Comparison of ENCODE assay signal across 11 mouse cellular contexts in genomic region chr19:12463722-12464035, GRCm38 (mm10). TPM values are rescaled to one million over a fixed set of nuclear protein-coding genes. Genes with fewer than 3 reads are reported as not detected.
DNase-seq lines count a peak whose midpoint lies in the region; ATAC-seq and TF ChIP-seq lines count a peak whose summit lies in the region.
"Had no signal": no experiment of that assay in that cellular context is flagged by ENCODE, and none has a peak within 500 bp of the region (broad histone marks: within the 10 kb centered on the region; RNA-seq: fewer than 3 reads in every experiment).

No protein-coding gene starts in this region.

- no peak overlapping the region; the same call in 1 of the 2 replicates for H3K27ac ChIP-seq in heart, embryonic 11.5 days (ENCODE audit: low read depth, low read length)

- no peak overlapping the region for H3K4me2 ChIP-seq in heart, embryonic 11.5 days

- WGBS in heart, embryonic 11.5 days (ENCODE audit: insufficient replicate concordance), result 19% methylated on average over 1 of the region's 1 CpGs
- 8% methylated on average over 1 of the region's 1 CpGs for WGBS in lung, adult 2 months

- H3K36me3 ChIP-seq in heart, embryonic 11.5 days (ENCODE audit: control insufficient read depth, insufficient read depth, low read length), result no peaks in the 10 kb centered on the region
- H3K36me3 ChIP-seq: G1E had no signal

- no peak overlapping the region for H3K9ac ChIP-seq in heart, embryonic 11.5 days (ENCODE audit: low read depth, low read length)

- H3K4me1 ChIP-seq in heart, embryonic 11.5 days (ENCODE audit: control insufficient read depth, insufficient read depth, low read length), result no peaks in the 10 kb centered on the region
- H3K4me1 ChIP-seq in lung, adult 2 months (ENCODE audit: control insufficient read depth, insufficient read depth, low read length), result peaks cover 3% of the 10 kb centered on the region; the same call in 1 of the 2 replicates

- TF ChIP-seq CTCF in lung, adult 2 months (IDR thresholded peaks at IDR 0.05; ENCODE audit: insufficient read depth, low read length), result no peak

- H3K4me3 ChIP-seq in heart, embryonic 11.5 days (ENCODE audit: low read depth, low read length), result no peak overlapping the region
- no peak overlapping the region for H3K4me3 ChIP-seq in lung, adult 2 months (replicated peaks; ENCODE audit: extremely low read depth, low read depth, low read length)
- H3K4me3 ChIP-seq: erythroblast, embryonic 14.5 days had no signal

- DNase-seq in heart, adult 18-20 months, result peak; percentile 66 to 70
- peak; percentile 55 for DNase-seq in 3134 (ENCODE audit: extremely low read depth, insufficient read length, low spot score)
- DNase-seq in adrenal gland, postnatal 14 days, result peak; percentile 51
- peak; percentile 71 for DNase-seq in lung, adult 2 months
- no peak for DNase-seq in frontal cortex, postnatal 14 days (ENCODE audit: low spot score in 2 of 2)
- no peak for DNase-seq in natural killer cell, adult 2 months (ENCODE audit: low spot score in 2 of 2)

- H3K9me3 ChIP-seq in heart, embryonic 11.5 days (replicated peaks; ENCODE audit: control insufficient read depth, low read length), result no peaks in the 10 kb centered on the region
- H3K9me3 ChIP-seq: G1E had no signal

- ATAC-seq in heart, embryonic 11.5 days (replicated peaks; ENCODE audit: insufficient number of reproducible peaks, low FRiP score, low TSS enrichment), result no peak
- no peak for ATAC-seq in inflammation-experienced regulatory T-cells, adult 6 months

- no peaks in the 10 kb centered on the region for H3K27me3 ChIP-seq in heart, embryonic 11.5 days (ENCODE audit: control insufficient read depth, insufficient read depth, low read length)

- TF ChIP-seq POLR2A in lung, adult 2 months (IDR thresholded peaks at IDR 0.05; ENCODE audit: borderline replicate concordance, extremely low read depth, low read depth, low read length), result no peak

RNA-seq across cellular contexts. Expression of gene Mpeg1, which starts 3.1 kb away (rescaled TPM):
- total RNA-seq in heart, adult 18-20 months (2021), result 1 to 10 TPM; 7.6 to 9.6 TPM
- polyA plus RNA-seq in heart, embryonic 11.5 days (2014; fragmentation: Nextera tagmentation; extraction: Ambion mirVana), result 0.28 and 0.56 TPM in 2 replicates
- total RNA-seq in adrenal gland, postnatal 14 days (2021), result 10.8 and 18.2 TPM in 2 replicates
- 22.2 and 35.3 TPM in 2 replicates for polyA plus RNA-seq in lung, adult 2 months (2012; rRNA removed)
- under 1 TPM in 2 of 3 experiments, not detected in 1; 0.17 to 0.97 TPM for polyA plus RNA-seq in inflammation-experienced regulatory T-cells, adult 6 months (2017; shearing (Covaris generic))
- polyA plus RNA-seq: G1E had no signal

RNA-seq across cellular contexts. Expression of gene Pfpl, which starts 36.0 kb away (rescaled TPM):
- not detected for total RNA-seq in heart, adult 18-20 months (2021)
- not detected in 2 replicates for polyA plus RNA-seq in heart, embryonic 11.5 days (2014; fragmentation: Nextera tagmentation; extraction: Ambion mirVana)
- total RNA-seq in adrenal gland, postnatal 14 days (2021), result not detected in 2 replicates
- not detected in 2 replicates for polyA plus RNA-seq in lung, adult 2 months (2012; rRNA removed)
- not detected for polyA plus RNA-seq in inflammation-experienced regulatory T-cells, adult 6 months (2017; shearing (Covaris generic))
- polyA plus RNA-seq: erythroblast, embryonic 14.5 days; G1E; large intestine, adult 2 months had no signal

RNA-seq across cellular contexts. Expression of gene Dtx4, which starts 37.6 kb away (rescaled TPM):
- total RNA-seq in heart, adult 18-20 months (2021), result 1 to 10 TPM; 4.8 to 6.1 TPM
- polyA plus RNA-seq in heart, embryonic 11.5 days (2014; fragmentation: Nextera tagmentation; extraction: Ambion mirVana), result 1.3 and 1.8 TPM in 2 replicates
- total RNA-seq in adrenal gland, postnatal 14 days (2021), result 19.7 and 24.6 TPM in 2 replicates
- polyA plus RNA-seq in lung, adult 2 months (2012; rRNA removed), result 10.3 and 13.8 TPM in 2 replicates
- polyA plus RNA-seq in inflammation-experienced regulatory T-cells, adult 6 months (2017; shearing (Covaris generic)), result 10 to 100 TPM in 2 of 3 experiments, under 1 TPM in 1; 0.96 to 13.7 (median 11.0) TPM
- polyA plus RNA-seq: G1E had no signal

RNA-seq across cellular contexts. Expression of gene Olfr1441, which starts 46.4 kb away (rescaled TPM):
- total RNA-seq in heart, adult 18-20 months (2021), result not detected
- not detected in 2 replicates for polyA plus RNA-seq in heart, embryonic 11.5 days (2014; fragmentation: Nextera tagmentation; extraction: Ambion mirVana)
- not detected in 2 replicates for total RNA-seq in adrenal gland, postnatal 14 days (2021)
- not detected in 2 replicates for polyA plus RNA-seq in lung, adult 2 months (2012; rRNA removed)
- not detected for polyA plus RNA-seq in inflammation-experienced regulatory T-cells, adult 6 months (2017; shearing (Covaris generic))
- polyA plus RNA-seq: erythroblast, embryonic 14.5 days; G1E; large intestine, adult 2 months had no signal

Comparison
In these comparisons a context has a peak if more than half of its experiments do, and no peak if none do; other contexts are left out.
1. DNase-seq: peak in heart, adult 18-20 months (2 of 2), 3134 (single experiment), adrenal gland, postnatal 14 days (single experiment) and lung, adult 2 months (single experiment); none in frontal cortex, postnatal 14 days (0 of 2) and natural killer cell, adult 2 months (0 of 2).
2. RNA of gene Mpeg1, which starts 3.1 kb away (polyA plus RNA-seq): 22.2 to 35.3 TPM in lung, adult 2 months; 0.28 to 0.56 TPM in heart, embryonic 11.5 days and 0.17 to 0.97 TPM in inflammation-experienced regulatory T-cells, adult 6 months; every median in the first group is over 10 times any median in the second.